Mouse (Mus musculus): Measurements from ENCODE around the gene Alms1.
"Not testable (repeated sequence)": the region's sequence is repeated elsewhere in the genome, so short reads cannot be mapped to it uniquely, and the experiment has no call there.

Alms1 gene

GRCm38 (mm10) chr6:85709607-85710006 is 122.3 kb downstream of the Alms1 start:
- not testable (repeated sequence) for DNase-seq (ENCODE audit: extremely low spot score, low read depth, low spot score)

GRCm38 (mm10) chr6:85713105-85713504 is 125.8 kb downstream of the Alms1 start, which contains the start of gene Nat8f7:
TSS of gene Nat8f7 (minus strand) at chr6:85713205.
- DNase-seq (ENCODE audit: extremely low spot score, low read depth, low spot score), result not testable (repeated sequence)
